Mouse (Mus musculus): ENCODE measurements around the gene Tmprss7.

DNA sequence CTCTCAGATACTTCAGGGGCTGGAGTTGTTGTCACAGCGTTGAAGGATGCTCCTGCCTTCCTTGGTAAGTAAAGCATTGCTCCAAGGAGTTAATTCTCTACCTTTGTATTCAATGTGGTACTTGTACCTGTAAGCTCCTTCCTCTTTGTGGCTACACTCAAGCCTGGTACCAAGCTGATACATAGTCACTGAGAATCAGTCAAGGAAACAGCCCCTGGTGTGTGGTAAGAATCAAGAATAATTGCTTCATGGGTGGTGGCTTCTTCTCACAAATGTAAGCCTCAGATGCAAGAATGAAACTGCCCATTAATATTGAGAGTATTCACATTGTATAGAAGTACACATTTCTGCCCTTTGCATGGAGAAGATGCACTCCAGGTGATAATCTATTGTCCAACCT lies 77.5 kb downstream of the Tmprss7 start:
- TF ChIP-seq CTCF (IDR thresholded peaks at IDR 0.05; ENCODE audit: control insufficient read depth, insufficient read depth, low read length) (no peak), POLR2A (IDR thresholded peaks at IDR 0.05; ENCODE audit: borderline replicate concordance, control insufficient read depth, low read depth, low read length) (no peak)

Data from bone marrow, adult 2 months (tissue).